Mouse (Mus musculus): ENCODE data around the gene Nr1h4. TPM values are rescaled to one million over a fixed set of nuclear protein-coding genes. Genes with fewer than 3 reads are reported as not detected.

Gene Nr1h4
- polyA plus RNA-seq, 1 experiment from 2014 or later, result not detected

- Histone ChIP-seq H3K27me3 (no peaks in the 10 kb centered on the region), H3K36me3 (no peaks in the 10 kb centered on the region), H3K4me2 (replicated peaks) (no peak overlapping the region), H3K4me1 (no peaks in the 10 kb centered on the region), H3K4me3 (no peak overlapping the region), H3K9ac (no peak overlapping the region), H3K27ac (no peak overlapping the region), H3K9me3 (replicated peaks) (no peaks in the 10 kb centered on the region)
- no peak for ATAC-seq (ENCODE audit: low FRiP score)
- WGBS, result 79% methylated on average over 4 of the region's 4 CpGs
These were observed 14.2 kb downstream of the Nr1h4 start for GRCm38 (mm10) chr10:89519226-89519625.

GRCm38 (mm10) chr10:89518365-89518764 lies 15.0 kb downstream of the Nr1h4 start:
- Histone ChIP-seq H3K4me2 (replicated peaks) (no peak overlapping the region), H3K36me3 (no peaks in the 10 kb centered on the region), H3K4me1 (no peaks in the 10 kb centered on the region), H3K9me3 (replicated peaks) (no peaks in the 10 kb centered on the region), H3K27me3 (no peaks in the 10 kb centered on the region), H3K27ac (no peak overlapping the region), H3K9ac (no peak overlapping the region), H3K4me3 (no peak overlapping the region)
- WGBS, result 89% methylated on average over 2 of the region's 2 CpGs
- no peak for ATAC-seq (ENCODE audit: low FRiP score)

DNA sequence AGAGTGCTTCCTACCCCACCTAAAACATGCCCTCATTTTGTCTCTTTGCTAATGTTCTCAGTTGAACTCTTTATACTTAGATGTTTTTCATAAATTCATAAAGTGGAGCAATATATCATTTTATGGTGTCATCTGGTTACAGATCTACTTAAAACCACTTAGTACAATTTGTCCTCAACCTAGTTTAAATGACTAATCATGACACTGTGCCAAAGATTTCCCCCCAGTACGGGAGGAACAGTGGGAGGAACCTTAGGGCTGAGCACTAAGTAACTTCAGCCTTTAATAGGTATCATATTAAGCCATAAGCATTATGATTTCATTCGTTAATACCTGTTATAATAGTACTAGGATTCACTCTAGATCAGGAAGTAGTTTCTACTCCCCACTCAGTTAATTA lies 17.6 kb downstream of the Nr1h4 start:
- H3K9ac ChIP-seq, result no peak overlapping the region
- ATAC-seq (ENCODE audit: low FRiP score), result no peak
- no peak overlapping the region for H3K4me2 ChIP-seq (replicated peaks)
- no peak overlapping the region for H3K27ac ChIP-seq
- H3K27me3 ChIP-seq, result no peaks in the 10 kb centered on the region
- no peaks in the 10 kb centered on the region for H3K36me3 ChIP-seq
- no peaks in the 10 kb centered on the region for H3K9me3 ChIP-seq (replicated peaks)
- no peaks in the 10 kb centered on the region for H3K4me1 ChIP-seq
- H3K4me3 ChIP-seq, result no peak overlapping the region
- WGBS, result 79% methylated on average over 2 of the region's 2 CpGs

DNA sequence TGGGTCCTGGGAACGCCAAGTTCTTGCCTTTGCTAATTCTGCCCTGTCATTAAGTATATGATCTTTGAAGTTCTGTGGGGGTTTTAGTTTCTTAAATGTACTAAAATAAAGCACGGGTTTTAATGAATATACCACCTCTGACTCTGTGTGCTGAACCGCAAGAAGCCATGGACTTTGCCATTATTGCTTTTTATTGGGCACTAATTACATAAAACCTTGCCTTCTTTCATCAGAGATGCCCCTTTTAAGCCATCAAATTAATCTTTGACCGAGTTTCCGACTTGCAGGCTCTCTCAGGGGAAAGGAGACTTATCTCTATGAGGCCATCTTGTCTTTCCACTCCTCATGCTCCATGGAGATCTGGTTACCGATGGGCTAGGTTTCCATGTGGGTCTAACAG lies 20.8 kb downstream of the Nr1h4 start:
- no peak overlapping the region for H3K9ac ChIP-seq
- no peak overlapping the region for H3K4me2 ChIP-seq (replicated peaks)
- no peak for ATAC-seq (ENCODE audit: low FRiP score)
- H3K4me3 ChIP-seq, result no peak overlapping the region
- 89% methylated on average over 6 of the region's 6 CpGs for WGBS
- no peaks in the 10 kb centered on the region for H3K4me1 ChIP-seq
- H3K27ac ChIP-seq, result no peak overlapping the region
- no peaks in the 10 kb centered on the region for H3K36me3 ChIP-seq
- H3K9me3 ChIP-seq (replicated peaks), result no peaks in the 10 kb centered on the region
- H3K27me3 ChIP-seq, result no peaks in the 10 kb centered on the region

GRCm38 (mm10) chr10:89510547-89510946 lies 22.8 kb downstream of the Nr1h4 start:
- H3K9ac ChIP-seq, result no peak overlapping the region
- no peak overlapping the region for H3K4me3 ChIP-seq
- no peaks in the 10 kb centered on the region for H3K36me3 ChIP-seq
- no peak for ATAC-seq (ENCODE audit: low FRiP score)
- no peak overlapping the region for H3K27ac ChIP-seq
- no peak overlapping the region for H3K4me2 ChIP-seq (replicated peaks)
- no peaks in the 10 kb centered on the region for H3K27me3 ChIP-seq
- H3K9me3 ChIP-seq (replicated peaks), result no peaks in the 10 kb centered on the region
- 92% methylated on average over 2 of the region's 2 CpGs for WGBS
- no peaks in the 10 kb centered on the region for H3K4me1 ChIP-seq

- H3K9me3 ChIP-seq (replicated peaks), result no peaks in the 10 kb centered on the region
- no peak overlapping the region for H3K9ac ChIP-seq
- no peak overlapping the region for H3K4me2 ChIP-seq (replicated peaks)
- H3K27ac ChIP-seq, result no peak overlapping the region
- no peaks in the 10 kb centered on the region for H3K27me3 ChIP-seq
- no peaks in the 10 kb centered on the region for H3K4me1 ChIP-seq
- no peaks in the 10 kb centered on the region for H3K36me3 ChIP-seq
- no peak for ATAC-seq (ENCODE audit: low FRiP score)
- 79% methylated on average over 2 of the region's 2 CpGs for WGBS
- H3K4me3 ChIP-seq, result no peak overlapping the region
These were observed 24.8 kb downstream of the Nr1h4 start for GRCm38 (mm10) chr10:89508567-89508966.

DNA sequence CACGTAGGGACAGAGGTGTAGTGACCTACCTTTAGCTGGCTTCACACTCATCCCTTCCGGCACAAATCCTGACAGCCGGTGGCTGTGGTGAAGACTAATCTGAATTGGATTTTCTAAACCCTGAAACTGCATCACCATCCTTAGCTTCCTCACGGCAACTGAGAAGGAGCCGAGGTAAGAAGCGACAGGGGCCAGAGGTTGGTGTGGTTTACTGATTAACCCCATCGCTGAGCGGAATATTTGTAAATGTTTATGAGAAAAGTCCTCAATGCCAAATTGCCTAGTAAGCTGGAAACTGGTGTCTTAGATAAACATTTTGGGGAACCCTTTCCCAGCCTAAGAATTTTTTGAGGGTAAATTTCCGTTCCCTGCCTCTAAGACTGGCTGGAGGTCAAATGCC lies 26.9 kb downstream of the Nr1h4 start:
- no peaks in the 10 kb centered on the region for H3K4me1 ChIP-seq
- H3K36me3 ChIP-seq, result no peaks in the 10 kb centered on the region
- WGBS, result 85% methylated on average over 9 of the region's 9 CpGs
- H3K9ac ChIP-seq, result no peak overlapping the region
- no peak overlapping the region for H3K4me3 ChIP-seq
- H3K27ac ChIP-seq, result no peak overlapping the region
- H3K4me2 ChIP-seq (replicated peaks), result no peak overlapping the region
- ATAC-seq (ENCODE audit: low FRiP score), result no peak
- H3K27me3 ChIP-seq, result no peaks in the 10 kb centered on the region
- no peaks in the 10 kb centered on the region for H3K9me3 ChIP-seq (replicated peaks)

DNA sequence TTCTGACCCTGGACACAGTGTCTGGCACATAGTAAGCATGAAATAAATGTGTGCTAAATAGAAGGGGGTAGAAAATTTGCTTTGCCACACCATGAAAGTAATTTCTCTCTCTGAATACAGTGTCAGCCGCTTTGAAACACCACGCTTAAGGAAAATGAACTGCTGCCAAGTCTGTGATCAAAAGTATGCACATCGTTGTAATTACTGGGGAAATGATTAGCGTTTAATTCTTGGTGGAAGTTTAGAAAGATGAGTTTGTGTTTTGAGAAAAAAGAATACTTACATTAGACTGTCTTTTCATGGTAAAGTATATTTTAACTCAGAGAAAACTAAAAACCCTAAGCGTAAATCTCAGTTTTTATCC lies 27.8 kb downstream of the Nr1h4 start:
- WGBS, result 94% methylated on average over 5 of the region's 5 CpGs
- Histone ChIP-seq H3K27ac (no peak overlapping the region), H3K4me1 (no peaks in the 10 kb centered on the region), H3K4me3 (no peak overlapping the region), H3K9me3 (replicated peaks) (no peaks in the 10 kb centered on the region), H3K27me3 (no peaks in the 10 kb centered on the region), H3K36me3 (no peaks in the 10 kb centered on the region), H3K4me2 (replicated peaks) (no peak overlapping the region), H3K9ac (no peak overlapping the region)
- ATAC-seq (ENCODE audit: low FRiP score), result no peak

GRCm38 (mm10) chr10:89504952-89505591 lies 28.3 kb downstream of the Nr1h4 start:
- 88% methylated on average over 10 of the region's 10 CpGs for WGBS
- ATAC-seq (ENCODE audit: low FRiP score), result no peak
- Histone ChIP-seq H3K27ac (no peak overlapping the region), H3K27me3 (no peaks in the 10 kb centered on the region), H3K9ac (no peak overlapping the region), H3K36me3 (no peaks in the 10 kb centered on the region), H3K4me3 (no peak overlapping the region), H3K9me3 (replicated peaks) (no peaks in the 10 kb centered on the region), H3K4me1 (no peaks in the 10 kb centered on the region), H3K4me2 (replicated peaks) (no peak overlapping the region)

DNA sequence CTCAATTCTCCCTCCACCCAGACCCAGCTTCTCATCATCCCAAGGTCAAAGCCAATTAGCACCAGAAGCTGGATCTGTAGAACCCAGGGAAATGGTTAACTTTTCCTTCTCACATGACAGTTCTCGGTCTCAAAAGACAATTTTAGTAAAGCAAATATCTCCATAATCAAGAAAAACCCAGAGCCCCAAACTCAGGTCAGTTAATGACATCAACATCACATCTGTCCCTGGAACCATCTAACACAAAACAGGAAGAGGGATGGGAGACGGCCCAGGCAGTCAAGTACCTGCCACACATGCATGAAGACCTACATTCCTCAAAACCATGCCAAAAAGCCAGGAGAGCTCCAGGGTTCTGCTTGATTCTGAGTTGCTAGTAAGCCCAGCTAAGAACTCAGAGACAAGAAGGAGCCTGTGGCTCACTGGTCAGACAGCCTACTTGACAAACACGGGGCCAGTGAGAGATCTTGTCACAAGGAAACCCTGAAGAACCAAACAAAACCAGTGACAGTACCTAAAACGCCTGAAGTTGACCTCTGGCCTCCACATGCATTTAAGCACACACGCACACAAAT lies 30.3 kb downstream of the Nr1h4 start:
- Histone ChIP-seq H3K9me3 (replicated peaks) (no peaks in the 10 kb centered on the region), H3K9ac (no peak overlapping the region), H3K36me3 (no peaks in the 10 kb centered on the region), H3K4me3 (no peak overlapping the region), H3K4me1 (no peaks in the 10 kb centered on the region), H3K27ac (no peak overlapping the region), H3K27me3 (no peaks in the 10 kb centered on the region), H3K4me2 (replicated peaks) (no peak overlapping the region)
- ATAC-seq (ENCODE audit: low FRiP score), result no peak
- 66% methylated on average over 5 of the region's 5 CpGs for WGBS

DNA sequence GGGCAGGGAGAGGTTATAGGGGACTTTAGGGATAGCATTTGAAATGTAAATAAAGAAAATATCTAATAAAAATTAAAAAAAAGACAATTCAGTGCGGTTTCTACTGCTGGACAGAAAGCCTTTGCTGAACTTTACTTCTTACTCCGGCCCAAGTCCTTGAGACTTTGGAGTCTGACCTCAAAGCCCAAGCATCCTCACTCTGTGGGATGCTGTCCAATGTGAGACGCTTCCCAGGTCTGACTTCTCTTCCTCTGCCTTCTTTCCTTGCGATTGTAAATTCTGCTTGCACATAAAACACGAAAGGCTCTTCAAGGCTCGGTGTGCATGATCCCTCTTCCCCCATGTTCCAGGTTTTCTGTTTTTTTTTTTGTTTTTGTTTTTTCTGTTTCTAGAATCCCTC lies 31.5 kb downstream of the Nr1h4 start:
- H3K27ac ChIP-seq, result no peak overlapping the region
- H3K4me1 ChIP-seq, result no peaks in the 10 kb centered on the region
- no peaks in the 10 kb centered on the region for H3K9me3 ChIP-seq (replicated peaks)
- no peak overlapping the region for H3K4me2 ChIP-seq (replicated peaks)
- H3K36me3 ChIP-seq, result no peaks in the 10 kb centered on the region
- no peak overlapping the region for H3K4me3 ChIP-seq
- WGBS, result 94% methylated on average over 6 of the region's 6 CpGs
- H3K27me3 ChIP-seq, result no peaks in the 10 kb centered on the region
- ATAC-seq (ENCODE audit: low FRiP score), result no peak
- H3K9ac ChIP-seq, result no peak overlapping the region

DNA sequence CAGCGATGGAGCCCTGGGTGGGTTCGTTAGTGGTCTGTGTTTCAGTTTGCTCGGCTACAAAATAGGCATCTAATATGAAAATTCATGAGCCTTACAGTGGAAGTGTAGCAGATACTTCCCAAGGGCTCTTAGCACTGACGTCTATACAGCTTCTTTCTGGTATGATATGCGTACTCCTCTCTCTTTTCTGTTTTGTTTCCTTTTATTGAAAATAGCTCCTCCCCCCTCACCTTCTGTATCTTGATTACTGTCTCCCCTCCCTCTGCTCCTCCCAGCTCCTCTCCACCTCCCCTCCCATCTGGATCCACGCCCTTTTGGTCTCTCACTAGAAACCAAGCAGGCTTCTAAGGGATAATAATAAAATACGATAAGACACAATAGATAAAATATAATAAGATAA lies 37.8 kb downstream of the Nr1h4 start:
- H3K9me3 ChIP-seq (replicated peaks), result no peaks in the 10 kb centered on the region
- peaks cover 4% of the 10 kb centered on the region; the same call in 1 of the 2 replicates for H3K4me1 ChIP-seq
- H3K4me2 ChIP-seq (replicated peaks), result no peak overlapping the region
- 86% methylated on average over 7 of the region's 7 CpGs for WGBS
- peaks cover 24% of the 10 kb centered on the region for H3K27me3 ChIP-seq
- H3K9ac ChIP-seq, result no peak overlapping the region
- H3K27ac ChIP-seq, result no peak overlapping the region
- H3K36me3 ChIP-seq, result no peaks in the 10 kb centered on the region
- no peak overlapping the region for H3K4me3 ChIP-seq
- ATAC-seq (ENCODE audit: low FRiP score), result no peak

DNA sequence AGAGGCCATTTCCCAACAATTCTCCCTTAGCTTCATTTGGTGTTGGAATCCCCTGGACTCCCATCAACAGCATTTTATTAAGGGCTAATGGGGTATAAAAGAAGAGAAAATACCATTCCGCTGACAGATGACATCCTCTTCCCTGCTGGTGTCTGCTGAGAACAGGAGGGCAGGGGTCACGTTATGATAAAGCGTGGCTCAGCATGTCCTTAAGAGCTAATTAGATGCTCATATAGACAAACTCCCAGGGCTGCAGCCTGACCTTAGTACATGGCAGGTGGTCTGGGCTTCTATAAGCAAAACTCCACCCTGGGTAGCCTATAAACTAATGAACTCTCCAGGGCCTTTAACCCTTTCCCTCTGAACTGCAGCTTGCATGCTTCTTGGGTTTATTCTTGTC lies 42.1 kb downstream of the Nr1h4 start:
- H3K4me1 ChIP-seq, result peaks cover 4% of the 10 kb centered on the region; the same call in 1 of the 2 replicates
- WGBS, result 6% methylated on average over 3 of the region's 3 CpGs
- H3K4me2 ChIP-seq (replicated peaks), result no peak overlapping the region
- no peak overlapping the region for H3K27ac ChIP-seq
- no peaks in the 10 kb centered on the region for H3K36me3 ChIP-seq
- H3K27me3 ChIP-seq, result peaks cover 31% of the 10 kb centered on the region
- no peak for ATAC-seq (ENCODE audit: low FRiP score)
- no peak overlapping the region for H3K4me3 ChIP-seq
- no peak overlapping the region for H3K9ac ChIP-seq
- H3K9me3 ChIP-seq (replicated peaks), result no peaks in the 10 kb centered on the region
